Comparison of ENCODE assay signal across 25 mouse cellular contexts in the genomic region with DNA sequence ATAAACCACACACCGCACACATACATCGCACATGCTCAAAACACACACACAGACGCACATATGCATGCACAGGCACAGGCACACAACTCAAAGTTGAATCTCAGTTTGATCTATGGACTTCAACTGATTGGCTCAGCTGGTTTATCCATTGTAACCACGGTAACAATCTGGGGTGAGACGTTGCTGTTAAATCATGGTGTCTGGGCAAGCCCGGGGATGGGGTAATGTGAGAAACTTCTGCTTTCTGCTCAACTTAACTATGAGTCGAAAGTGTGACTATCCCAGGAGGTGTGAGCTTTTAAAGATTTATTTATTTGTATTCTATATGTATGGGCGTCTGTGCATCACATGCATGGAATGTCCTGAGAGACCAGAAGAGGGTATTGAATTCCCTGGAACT.
"Had no signal": no experiment of that assay in that cellular context is flagged by ENCODE, and none has a peak within 500 bp of the region (broad histone marks: within the 10 kb centered on the region; RNA-seq: fewer than 3 reads in every experiment).

No protein-coding gene starts in this region.

- H3K4me1 ChIP-seq: hindbrain, embryonic 13.5 days; hindbrain, embryonic 15.5 days; limb, embryonic 12.5 days had no signal

- H3K36me3 ChIP-seq: heart, embryonic 10.5 days; heart, embryonic 12.5 days; hindbrain, embryonic 13.5 days; hindbrain, embryonic 15.5 days; kidney, embryonic 15.5 days; limb, embryonic 10.5 days; limb, embryonic 12.5 days had no signal

- H3K4me3 ChIP-seq: gastrocnemius, adult 2 months; heart, embryonic 10.5 days; heart, embryonic 12.5 days; hindbrain, embryonic 13.5 days; hindbrain, embryonic 15.5 days; kidney, embryonic 15.5 days; limb, embryonic 10.5 days; limb, embryonic 12.5 days had no signal

- H3K9me3 ChIP-seq: heart, embryonic 10.5 days; hindbrain, embryonic 13.5 days; hindbrain, embryonic 15.5 days; kidney, embryonic 15.5 days; limb, embryonic 10.5 days had no signal

- H3K9ac ChIP-seq: heart, embryonic 12.5 days; hindbrain, embryonic 13.5 days; hindbrain, embryonic 15.5 days; kidney, embryonic 15.5 days; limb, embryonic 12.5 days; liver, embryonic 14.5 days had no signal

- ATAC-seq: hindbrain, postnatal 0 days; intestine, embryonic 16.5 days had no signal

- DNase-seq: gastrocnemius, adult 2 months; gastrocnemius, postnatal 10 days; gastrocnemius, postnatal 36 days; heart, adult 18-20 months; heart, postnatal 10 days; heart, postnatal 36 days; kidney, adult 11 months; kidney, adult 2 months; kidney, adult 9 months; kidney, postnatal 14 days; kidney, postnatal 36 days; layer of hippocampus, adult 9-11 months; layer of hippocampus, postnatal 36 days; liver had no signal

- H3K27ac ChIP-seq: gastrocnemius, adult 2 months; heart, embryonic 10.5 days; hindbrain, embryonic 13.5 days; hindbrain, embryonic 15.5 days; hindbrain, postnatal 0 days; kidney, embryonic 15.5 days; kidney, postnatal 0 days; limb, embryonic 10.5 days; limb, embryonic 12.5 days; liver, embryonic 14.5 days had no signal

- H3K27me3 ChIP-seq: heart, embryonic 12.5 days; hindbrain, embryonic 13.5 days; hindbrain, embryonic 15.5 days; kidney, embryonic 15.5 days; limb, embryonic 12.5 days had no signal
